In the genomic region with DNA sequence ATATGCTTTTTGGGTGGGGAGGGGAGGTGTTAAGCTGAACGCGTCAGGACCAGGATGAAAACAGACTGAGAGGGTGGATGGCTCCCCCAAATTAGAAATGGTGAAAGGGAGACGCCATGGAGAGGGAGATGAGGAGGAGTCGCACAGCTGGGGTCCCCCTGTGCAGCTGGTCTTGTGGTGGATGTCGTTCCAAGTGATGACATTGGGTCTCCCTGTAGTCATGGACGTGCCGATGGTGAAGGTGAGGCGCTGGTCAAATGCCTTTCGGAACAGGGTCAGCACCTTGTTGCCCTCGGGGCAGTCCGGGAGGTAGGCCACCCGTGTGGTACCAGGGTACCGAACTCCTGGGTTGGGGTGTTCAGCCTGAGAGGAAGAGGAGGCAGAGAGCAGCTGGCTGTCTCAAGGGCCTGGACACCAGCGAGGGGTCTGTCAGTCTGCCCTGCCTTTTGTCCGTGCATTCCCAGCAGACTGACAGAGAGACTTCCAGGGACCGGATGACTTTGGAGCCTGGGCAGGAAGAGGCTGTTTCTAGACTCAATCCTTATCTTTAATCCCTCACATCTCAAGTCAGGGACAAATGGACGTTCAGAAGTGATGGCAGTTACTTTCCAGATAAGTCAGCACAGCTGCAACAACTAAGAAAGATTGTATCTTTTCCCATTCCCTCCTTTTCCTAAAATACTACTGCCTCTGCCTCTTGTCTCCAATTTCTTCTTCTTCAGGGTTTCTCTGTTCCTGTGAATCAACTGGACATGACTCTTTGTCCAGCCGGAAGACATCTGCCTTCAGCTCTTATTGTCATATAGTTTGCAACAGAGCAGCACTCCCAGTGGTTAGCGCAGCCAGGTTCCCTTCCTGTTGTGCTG, we compare ENCODE assay signal across 13 mouse cellular contexts. TPM values are rescaled to one million over a fixed set of nuclear protein-coding genes. Genes with fewer than 3 reads are reported as not detected.
DNase-seq lines count a peak whose midpoint lies in the region; ATAC-seq and TF ChIP-seq lines count a peak whose summit lies in the region.
"Had no signal": no experiment of that assay in that cellular context is flagged by ENCODE, and none has a peak within 500 bp of the region (broad histone marks: within the 10 kb centered on the region; RNA-seq: fewer than 3 reads in every experiment).

No protein-coding gene starts in this region.

- no peak for TF ChIP-seq CTCF in layer of hippocampus, adult 2 months (conservative IDR thresholded peaks at IDR 0.05)
- no peak for TF ChIP-seq CTCF in G1E (IDR thresholded peaks at IDR 0.05; ENCODE audit: low read depth, low read length)

- no peak overlapping the region for H3K4me2 ChIP-seq in forebrain, embryonic 11.5 days (ENCODE audit: low read depth, low read length, severe bottlenecking)
- no peak overlapping the region for H3K4me2 ChIP-seq in forebrain, embryonic 14.5 days (ENCODE audit: low read length)
- no peak overlapping the region for H3K4me2 ChIP-seq in limb, embryonic 15.5 days

- no peaks in the 10 kb centered on the region for H3K27me3 ChIP-seq in forebrain, embryonic 11.5 days (ENCODE audit: control insufficient read depth, insufficient read depth, low read length)
- H3K27me3 ChIP-seq in forebrain, embryonic 14.5 days (replicated peaks; ENCODE audit: control insufficient read depth, insufficient read depth, low read length): no peaks in the 10 kb centered on the region
- H3K27me3 ChIP-seq in G1E (ENCODE audit: insufficient read depth, low read length): no peaks in the 10 kb centered on the region
- H3K27me3 ChIP-seq in limb, embryonic 15.5 days: no peaks in the 10 kb centered on the region
- H3K27me3 ChIP-seq: hindbrain, embryonic 13.5 days had no signal

- no peak for ATAC-seq in forebrain, embryonic 11.5 days (replicated peaks; ENCODE audit: low FRiP score)
- no peak for ATAC-seq in forebrain, embryonic 14.5 days
- ATAC-seq in G1E (ENCODE audit: extremely low read depth, insufficient number of reproducible peaks, low FRiP score, poor library complexity, severe bottlenecking): no peak
- no peak for ATAC-seq in limb, embryonic 15.5 days (ENCODE audit: insufficient number of reproducible peaks, low FRiP score, low TSS enrichment, low read depth)

- no peak overlapping the region for H3K27ac ChIP-seq in forebrain, embryonic 11.5 days (ENCODE audit: low read depth, low read length)
- H3K27ac ChIP-seq in forebrain, embryonic 14.5 days (ENCODE audit: low read depth, low read length): no peak overlapping the region
- peak overlapping the region; percentile 94; the same call in 1 of the 2 replicates for H3K27ac ChIP-seq in layer of hippocampus, adult 2 months
- peak overlapping the region; percentile 12; the same call in 1 of the 2 replicates for H3K27ac ChIP-seq in limb, embryonic 15.5 days

- no peak overlapping the region for H3K9ac ChIP-seq in forebrain, embryonic 11.5 days (ENCODE audit: low read length)
- H3K9ac ChIP-seq in forebrain, embryonic 14.5 days (ENCODE audit: low read length): no peak overlapping the region
- no peak overlapping the region for H3K9ac ChIP-seq in limb, embryonic 15.5 days

- peaks cover 19% of the 10 kb centered on the region for H3K4me1 ChIP-seq in forebrain, embryonic 11.5 days (replicated peaks; ENCODE audit: control insufficient read depth, insufficient read depth, low read length)
- peaks cover 28% of the 10 kb centered on the region for H3K4me1 ChIP-seq in forebrain, embryonic 14.5 days (ENCODE audit: control insufficient read depth, insufficient read depth, low read length)
- peaks cover 86% of the 10 kb centered on the region for H3K4me1 ChIP-seq in G1E (ENCODE audit: insufficient read depth, low read depth, low read length)
- peaks cover 52% of the 10 kb centered on the region for H3K4me1 ChIP-seq in limb, embryonic 15.5 days

- peak; percentile 52 for DNase-seq in forebrain, embryonic 11.5 days (ENCODE audit: low spot score)
- no peak for DNase-seq in forebrain, embryonic 14.5 days (ENCODE audit: low spot score)
- no peak for DNase-seq in layer of hippocampus, adult 2 months (ENCODE audit: low spot score in 2 of 2)
- no peak for DNase-seq in layer of hippocampus, adult 9-11 months
- DNase-seq in G1E (ENCODE audit: low spot score): no peak
- no peak for DNase-seq in right cerebral cortex, postnatal 14 days
- DNase-seq in ovary, postnatal 36 days (ENCODE audit: low spot score): no peak
- DNase-seq: B cell, adult 2 months; cerebellum, postnatal 25 days; kidney, postnatal 4 days; left cerebral cortex, postnatal 4 days had no signal

- peaks cover 6% of the 10 kb centered on the region; the same call in 1 of the 2 replicates for H3K36me3 ChIP-seq in forebrain, embryonic 11.5 days (ENCODE audit: control insufficient read depth, insufficient read depth, low read length)
- peaks cover 20% of the 10 kb centered on the region for H3K36me3 ChIP-seq in forebrain, embryonic 14.5 days (ENCODE audit: control insufficient read depth, insufficient read depth, low read length)
- peaks cover 46% of the 10 kb centered on the region for H3K36me3 ChIP-seq in G1E (replicated peaks)
- peaks cover 23% of the 10 kb centered on the region for H3K36me3 ChIP-seq in limb, embryonic 15.5 days

- H3K9me3 ChIP-seq in forebrain, embryonic 11.5 days (ENCODE audit: control insufficient read depth, low read length): no peaks in the 10 kb centered on the region
- no peaks in the 10 kb centered on the region for H3K9me3 ChIP-seq in forebrain, embryonic 14.5 days (replicated peaks; ENCODE audit: control insufficient read depth, low read length)
- H3K9me3 ChIP-seq in G1E (replicated peaks): peaks cover 6% of the 10 kb centered on the region
- no peaks in the 10 kb centered on the region for H3K9me3 ChIP-seq in limb, embryonic 15.5 days
- H3K9me3 ChIP-seq: hindbrain, embryonic 13.5 days had no signal

- 75% methylated on average over 19 of the region's 19 CpGs for whole genome bisulfite sequencing in forebrain, embryonic 11.5 days
- WGBS in forebrain, embryonic 14.5 days: 78% methylated on average over 19 of the region's 19 CpGs
- 80% methylated on average over 19 of the region's 19 CpGs for WGBS in limb, embryonic 15.5 days

- no peak overlapping the region for H3K4me3 ChIP-seq in forebrain, embryonic 11.5 days (ENCODE audit: low read depth, low read length)
- no peak overlapping the region for H3K4me3 ChIP-seq in forebrain, embryonic 14.5 days (ENCODE audit: low read depth, low read length)
- no peak overlapping the region for H3K4me3 ChIP-seq in layer of hippocampus, adult 2 months
- peak overlapping the region; percentile 65; the same call in 1 of the 2 replicates for H3K4me3 ChIP-seq in G1E (ENCODE audit: low read depth, low read length)
- peak overlapping the region; percentile 76; the same call in 1 of the 2 replicates for H3K4me3 ChIP-seq in limb, embryonic 15.5 days

RNA-seq across cellular contexts. Expression of gene Arhgef25, which starts 1.5 kb away (rescaled TPM):
- 31.6 and 33.5 TPM in 2 replicates for polyA plus RNA-seq in forebrain, embryonic 11.5 days (2014; fragmentation: Nextera tagmentation; extraction: Ambion mirVana)
- polyA plus RNA-seq in forebrain, embryonic 14.5 days (2014; fragmentation: Nextera tagmentation; extraction: Ambion mirVana): 21.4 and 22.9 TPM in 2 replicates
- total RNA-seq in layer of hippocampus, adult 2 months (2021): 100 to 1,000 TPM; 395 to 408 TPM
- total RNA-seq in G1E (2014; fragmentation: Nextera tagmentation): 49.0 and 70.1 TPM in 2 replicates
- 43.0 and 51.4 TPM in 2 replicates for total RNA-seq in G1E (2017)
- polyA plus RNA-seq in G1E (2012): 98.4 and 120 TPM in 2 replicates
- polyA plus RNA-seq in limb, embryonic 15.5 days (2015; fragmentation: Nextera tagmentation; extraction: Ambion mirVana): 115 and 118 TPM in 2 replicates

RNA-seq across cellular contexts. Expression of gene Dtx3, which starts 4.1 kb away (rescaled TPM):
- polyA plus RNA-seq in forebrain, embryonic 11.5 days (2014; fragmentation: Nextera tagmentation; extraction: Ambion mirVana): 157 and 170 TPM in 2 replicates
- 148 and 187 TPM in 2 replicates for polyA plus RNA-seq in forebrain, embryonic 14.5 days (2014; fragmentation: Nextera tagmentation; extraction: Ambion mirVana)
- 100 to 1,000 TPM; 227 to 255 TPM for total RNA-seq in layer of hippocampus, adult 2 months (2021)
- total RNA-seq in G1E (2014; fragmentation: Nextera tagmentation) (318 and 360 TPM in 2 replicates), G1E (2017) (95.8 and 125 TPM in 2 replicates)
- polyA plus RNA-seq in G1E (2012): 213 and 260 TPM in 2 replicates
- polyA plus RNA-seq in limb, embryonic 15.5 days (2015; fragmentation: Nextera tagmentation; extraction: Ambion mirVana): 140 and 144 TPM in 2 replicates

RNA-seq across cellular contexts. Expression of gene Slc26a10, which starts 11.0 kb away (rescaled TPM):
- polyA plus RNA-seq in forebrain, embryonic 11.5 days (2014; fragmentation: Nextera tagmentation; extraction: Ambion mirVana): 0.93 and 1.1 TPM in 2 replicates
- 0.69 and 0.95 TPM in 2 replicates for polyA plus RNA-seq in forebrain, embryonic 14.5 days (2014; fragmentation: Nextera tagmentation; extraction: Ambion mirVana)
- total RNA-seq in layer of hippocampus, adult 2 months (2021): 10 to 100 TPM; 21.9 to 25.4 TPM
- total RNA-seq in G1E (2014; fragmentation: Nextera tagmentation) (8.4 and 10.1 TPM in 2 replicates), G1E (2017) (0.58 and 0.98 TPM in 2 replicates)
- 0.68 and 0.94 TPM in 2 replicates for polyA plus RNA-seq in G1E (2012)
- 1.2 and 1.7 TPM in 2 replicates for polyA plus RNA-seq in limb, embryonic 15.5 days (2015; fragmentation: Nextera tagmentation; extraction: Ambion mirVana)

RNA-seq across cellular contexts. Expression of gene Pip4k2c, which starts 20.0 kb away (rescaled TPM):
- polyA plus RNA-seq in forebrain, embryonic 11.5 days (2014; fragmentation: Nextera tagmentation; extraction: Ambion mirVana): 16.4 and 17.2 TPM in 2 replicates
- 15.3 and 17.4 TPM in 2 replicates for polyA plus RNA-seq in forebrain, embryonic 14.5 days (2014; fragmentation: Nextera tagmentation; extraction: Ambion mirVana)
- 10 to 100 TPM; 98.0 to 98.6 TPM for total RNA-seq in layer of hippocampus, adult 2 months (2021)
- 136 and 141 TPM in 2 replicates for total RNA-seq in G1E (2014; fragmentation: Nextera tagmentation)
- 126 and 133 TPM in 2 replicates for total RNA-seq in G1E (2017)
- 130 and 151 TPM in 2 replicates for polyA plus RNA-seq in G1E (2012)
- 27.8 and 29.8 TPM in 2 replicates for polyA plus RNA-seq in limb, embryonic 15.5 days (2015; fragmentation: Nextera tagmentation; extraction: Ambion mirVana)

RNA-seq across cellular contexts. Expression of gene B4galnt1, which starts 26.4 kb away (rescaled TPM):
- polyA plus RNA-seq in forebrain, embryonic 11.5 days (2014; fragmentation: Nextera tagmentation; extraction: Ambion mirVana): 7.8 and 8.4 TPM in 2 replicates
- 30.7 and 46.8 TPM in 2 replicates for polyA plus RNA-seq in forebrain, embryonic 14.5 days (2014; fragmentation: Nextera tagmentation; extraction: Ambion mirVana)
- 100 to 1,000 TPM; 116 to 123 TPM for total RNA-seq in layer of hippocampus, adult 2 months (2021)
- 173 and 188 TPM in 2 replicates for total RNA-seq in G1E (2014; fragmentation: Nextera tagmentation)
- 65.0 and 66.7 TPM in 2 replicates for total RNA-seq in G1E (2017)
- polyA plus RNA-seq in G1E (2012): 292 and 318 TPM in 2 replicates
- 12.3 and 12.4 TPM in 2 replicates for polyA plus RNA-seq in limb, embryonic 15.5 days (2015; fragmentation: Nextera tagmentation; extraction: Ambion mirVana)

Comparison
In these comparisons a context has a peak if more than half of its experiments do, and no peak if none do; other contexts are left out.
1. H3K27ac ChIP-seq: peak in layer of hippocampus, adult 2 months (single experiment) and limb, embryonic 15.5 days (single experiment); none in forebrain, embryonic 11.5 days (single experiment) and forebrain, embryonic 14.5 days (single experiment).
2. H3K4me3 ChIP-seq: peak in G1E (single experiment) and limb, embryonic 15.5 days (single experiment); none in forebrain, embryonic 11.5 days (single experiment), forebrain, embryonic 14.5 days (single experiment) and layer of hippocampus, adult 2 months (single experiment).